Mouse (Mus musculus) cerebellum, adult 11-12 months (tissue): Measurements from ENCODE around the gene Col9a1.

Experiments
- DNase-seq: peaks from one replicate; pipeline ENCODE4 v3.0.0; 2022

The Col9a1 gene

GRCm38 (mm10) chr1:24222981-24223612 lies 45.7 kb downstream of the Col9a1 start:
- DNase-seq, result peak; percentile 91

GRCm38 (mm10) chr1:24225825-24226526 lies 48.6 kb downstream of the Col9a1 start:
- DNase-seq, result peak; percentile 95

- DNase-seq, result peak; percentile 80
These were observed 49.7 kb downstream of the Col9a1 start for GRCm38 (mm10) chr1:24226941-24227711.

- DNase-seq, result no peak
These were observed 52.1 kb downstream of the Col9a1 start for GRCm38 (mm10) chr1:24229552-24229951.

- peak; percentile 35 for DNase-seq
These were observed 53.0 kb downstream of the Col9a1 start for GRCm38 (mm10) chr1:24230428-24230827.

GRCm38 (mm10) chr1:24231504-24232270 lies 54.3 kb downstream of the Col9a1 start:
- DNase-seq, result no peak

GRCm38 (mm10) chr1:24236330-24236729 lies 58.9 kb downstream of the Col9a1 start:
- DNase-seq, result no peak

GRCm38 (mm10) chr1:24240039-24240691 lies 62.8 kb downstream of the Col9a1 start:
- DNase-seq, result no peak

- DNase-seq, result no peak
These were observed 67.5 kb downstream of the Col9a1 start for GRCm38 (mm10) chr1:24244931-24245330.

GRCm38 (mm10) chr1:24245700-24246375 lies 68.4 kb downstream of the Col9a1 start:
- no peak for DNase-seq

GRCm38 (mm10) chr1:24248294-24249104 lies 71.1 kb downstream of the Col9a1 start:
- peak; percentile 32 for DNase-seq

GRCm38 (mm10) chr1:24249105-24249664 lies 71.8 kb downstream of the Col9a1 start:
- DNase-seq, result peak; percentile 34

- no peak for DNase-seq
These were observed 80.6 kb downstream of the Col9a1 start for GRCm38 (mm10) chr1:24257961-24258360.

GRCm38 (mm10) chr1:24259419-24259818 lies 82.0 kb downstream of the Col9a1 start:
- DNase-seq, result no peak

GRCm38 (mm10) chr1:24261181-24261580 lies 83.8 kb downstream of the Col9a1 start:
- DNase-seq, result no peak

- DNase-seq, result no peak
These were observed 89.6 kb downstream of the Col9a1 start for GRCm38 (mm10) chr1:24267022-24267421.

GRCm38 (mm10) chr1:24286360-24286759 lies 109.0 kb downstream of the Col9a1 start:
- DNase-seq, result no peak

GRCm38 (mm10) chr1:24292515-24292914 lies 115.1 kb downstream of the Col9a1 start:
- no peak for DNase-seq

GRCm38 (mm10) chr1:24294979-24295942 lies 117.9 kb downstream of the Col9a1 start:
- DNase-seq, result no peak
